ENCODE assay signal across 9 mouse cellular contexts in the genomic region with DNA sequence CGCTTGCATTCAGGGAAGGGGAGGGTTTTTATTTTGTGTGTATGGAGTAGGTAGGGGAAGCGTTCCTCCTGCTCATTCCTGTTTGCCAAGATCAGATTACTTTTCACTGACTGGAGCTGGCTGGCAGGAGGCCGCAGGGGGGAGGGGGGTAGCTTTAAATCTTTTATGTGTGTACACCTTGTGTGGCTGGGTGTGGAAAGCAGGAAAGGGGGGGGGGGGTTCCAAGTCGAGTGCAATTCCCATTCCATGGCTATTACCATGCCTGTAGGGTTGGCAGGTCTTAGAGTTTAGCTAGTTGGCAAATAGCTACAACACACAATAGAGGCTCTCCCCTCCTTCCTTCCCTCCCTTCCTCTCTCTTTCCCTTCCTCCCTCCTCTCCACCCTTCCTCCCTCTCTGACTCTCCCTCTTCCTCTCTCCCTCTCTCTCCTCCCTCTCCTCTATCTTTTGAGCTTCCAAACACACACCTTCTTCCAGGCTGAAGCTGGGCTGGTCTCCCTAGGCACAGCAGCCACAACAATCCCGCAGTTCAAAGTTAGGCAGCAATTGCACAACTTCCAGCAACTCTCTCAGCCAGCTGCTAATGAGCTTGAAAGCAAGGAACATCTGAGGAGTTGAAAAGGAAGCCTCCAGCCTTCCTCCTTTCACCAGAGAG. TPM values are rescaled to one million over a fixed set of nuclear protein-coding genes. Genes with fewer than 3 reads are reported as not detected.
DNase-seq lines count a peak whose midpoint lies in the region; ATAC-seq and TF ChIP-seq lines count a peak whose summit lies in the region.
"Had no signal": no experiment of that assay in that cellular context is flagged by ENCODE, and none has a peak within 500 bp of the region (broad histone marks: within the 10 kb centered on the region; RNA-seq: fewer than 3 reads in every experiment).

A gene (plus strand): TSS at position 416 of the 655 bp plus-strand sequence.

- peak within 1 kb of the TSS; percentile 61 for H3K27ac ChIP-seq in intestine, embryonic 15.5 days
- H3K27ac ChIP-seq in olfactory bulb, adult 2 months (ENCODE audit: insufficient read depth, low read depth, low read length), result peak within 1 kb of the TSS; percentile 20; the same call in 1 of the 2 replicates

- DNase-seq in cerebellum, postnatal 10 days, result peak; percentile 60 to 63
- DNase-seq in cerebellum, adult 11-12 months, result no peak
- DNase-seq in heart, adult 11 months, result peak; percentile 96
- peak; percentile 74 to 85 for DNase-seq in lung, adult 18-20 months
- DNase-seq in right cerebral cortex, adult 18-20 months, result no peak
- DNase-seq in spleen, adult 12 weeks (ENCODE audit: low spot score), result no peak

- no peak for TF ChIP-seq CTCF in olfactory bulb, adult 2 months (IDR thresholded peaks at IDR 0.05; ENCODE audit: insufficient read depth, low read depth, low read length)

- H3K9ac ChIP-seq in intestine, embryonic 15.5 days, result no peak within 1 kb of the TSS

- H3K9me3 ChIP-seq in intestine, embryonic 15.5 days, result no peaks in the 10 kb centered on the region

- no peaks in the 10 kb centered on the region for H3K27me3 ChIP-seq in intestine, embryonic 15.5 days (replicated peaks)

- no peaks in the 10 kb centered on the region for H3K36me3 ChIP-seq in intestine, embryonic 15.5 days

- TF ChIP-seq POLR2A in olfactory bulb, adult 2 months (IDR thresholded peaks at IDR 0.05; ENCODE audit: insufficient read depth, low read depth, low read length), result no peak

- peak within 1 kb of the TSS; percentile 46 for H3K4me2 ChIP-seq in intestine, embryonic 15.5 days (replicated peaks)

- ATAC-seq in intestine, embryonic 15.5 days, result peak; percentile 89

- peak within 1 kb of the TSS; percentile 21; the same call in 1 of the 2 replicates for H3K4me3 ChIP-seq in intestine, embryonic 15.5 days (replicated peaks)
- H3K4me3 ChIP-seq in olfactory bulb, adult 2 months (ENCODE audit: insufficient read depth, low read depth, low read length), result no peak within 1 kb of the TSS

- H3K4me1 ChIP-seq in intestine, embryonic 15.5 days (replicated peaks), result no peaks in the 10 kb centered on the region
- H3K4me1 ChIP-seq in olfactory bulb, adult 2 months (ENCODE audit: control insufficient read depth, insufficient read depth, low read length), result no peaks in the 10 kb centered on the region

- 7% methylated on average over 5 of the region's 5 CpGs for WGBS in intestine, embryonic 15.5 days
- WGBS in olfactory bulb, adult 2 months, result 32% methylated on average over 5 of the region's 5 CpGs

RNA-seq across cellular contexts. Expression of the gene that starts here (rescaled TPM):
- polyA plus RNA-seq in intestine, embryonic 15.5 days (2015; fragmentation: Nextera tagmentation; extraction: Ambion mirVana), result 2.3 and 2.8 TPM in 2 replicates
- not detected in 2 replicates for polyA plus RNA-seq in olfactory bulb, adult 2 months (2012; ENCODE audit: insufficient read depth, insufficient read length, low replicate concordance, missing spikeins)
- polyA plus RNA-seq: C2C12 had no signal

Comparison
In these comparisons a context has a peak if more than half of its experiments do, and no peak if none do; other contexts are left out.
1. DNase-seq: peak in cerebellum, postnatal 10 days (2 of 2), heart, adult 11 months (single experiment) and lung, adult 18-20 months (2 of 2); none in cerebellum, adult 11-12 months (single experiment), right cerebral cortex, adult 18-20 months (single experiment) and spleen, adult 12 weeks (single experiment).